Mouse (Mus musculus): ENCODE measurements around the gene Siah1a.

Gene Siah1a

GRCm38 (mm10) chr8:86745221-86745934 is at the start of gene Siah1a, which contains the start of gene Gm10638:
Gene Siah1a (minus strand): TSS chr8:86745934.
Gene Gm10638 (plus strand): TSS chr8:86745699.
- peak; percentile 64 for DNase-seq (ENCODE audit: low spot score)

- DNase-seq (ENCODE audit: low spot score) = no peak
These were observed 49.0 kb upstream of the Siah1a start for GRCm38 (mm10) chr8:86794716-86795115.

GRCm38 (mm10) chr8:86791542-86791941 is 45.8 kb upstream of the Siah1a start:
- no peak for DNase-seq (ENCODE audit: low spot score)

DNA sequence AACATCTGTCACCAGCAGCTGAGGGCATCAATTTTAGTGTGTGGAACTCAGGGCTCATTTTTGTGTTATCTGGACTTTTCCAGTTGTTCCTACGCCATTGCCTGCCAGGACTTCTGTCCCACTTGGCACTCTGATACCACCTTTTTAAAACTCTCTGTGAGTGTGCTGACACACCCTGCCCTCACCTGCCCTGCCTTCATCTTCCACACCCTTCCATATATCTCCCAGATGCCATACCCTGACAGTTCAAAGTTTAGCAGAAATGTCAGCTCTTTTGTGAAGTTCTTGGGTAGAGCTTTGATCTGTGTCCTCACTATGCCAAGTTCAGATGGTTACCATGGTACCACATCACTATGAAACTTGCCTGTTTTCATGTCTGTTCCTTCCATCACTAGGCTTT is 43.8 kb upstream of the Siah1a start:
- no peak for DNase-seq (ENCODE audit: low spot score)

- DNase-seq (ENCODE audit: low spot score) = no peak
These were observed 42.2 kb upstream of the Siah1a start for GRCm38 (mm10) chr8:86787891-86788420.

GRCm38 (mm10) chr8:86786498-86786897 is 40.8 kb upstream of the Siah1a start:
- no peak for DNase-seq (ENCODE audit: low spot score)

- no peak for DNase-seq (ENCODE audit: low spot score)
These were observed 35.4 kb upstream of the Siah1a start for GRCm38 (mm10) chr8:86781094-86781493.

- no peak for DNase-seq (ENCODE audit: low spot score)
These were observed 33.5 kb upstream of the Siah1a start for GRCm38 (mm10) chr8:86779207-86779606.

GRCm38 (mm10) chr8:86769945-86770715 is 24.4 kb upstream of the Siah1a start:
- DNase-seq (ENCODE audit: low spot score) = no peak

- no peak for DNase-seq (ENCODE audit: low spot score)
These were observed 22.8 kb upstream of the Siah1a start for GRCm38 (mm10) chr8:86768499-86768898.

- no peak for DNase-seq (ENCODE audit: low spot score)
These were observed 20.9 kb upstream of the Siah1a start for GRCm38 (mm10) chr8:86766548-86767211.

GRCm38 (mm10) chr8:86765669-86766068 is 19.9 kb upstream of the Siah1a start:
- no peak for DNase-seq (ENCODE audit: low spot score)

DNA sequence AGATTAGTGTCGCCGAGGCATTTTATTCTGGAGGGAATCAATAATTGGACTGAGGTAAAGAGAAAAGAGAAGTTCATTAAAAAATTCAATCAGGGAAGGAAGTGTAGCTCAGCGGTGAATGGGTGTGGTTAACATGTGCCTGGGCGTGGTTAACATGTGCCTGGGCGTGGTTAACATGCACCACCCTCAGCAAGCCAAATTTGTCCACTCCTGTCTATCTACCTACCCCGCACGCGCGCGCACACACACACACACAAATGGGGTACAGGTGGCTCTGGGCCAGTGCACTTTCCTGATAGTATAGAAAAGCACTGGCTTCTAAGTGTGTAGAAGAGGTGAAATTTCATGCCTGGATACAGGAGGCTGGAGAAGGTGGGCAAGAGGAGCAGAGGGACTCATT is 19.4 kb upstream of the Siah1a start:
- DNase-seq (ENCODE audit: low spot score) = no peak

DNA sequence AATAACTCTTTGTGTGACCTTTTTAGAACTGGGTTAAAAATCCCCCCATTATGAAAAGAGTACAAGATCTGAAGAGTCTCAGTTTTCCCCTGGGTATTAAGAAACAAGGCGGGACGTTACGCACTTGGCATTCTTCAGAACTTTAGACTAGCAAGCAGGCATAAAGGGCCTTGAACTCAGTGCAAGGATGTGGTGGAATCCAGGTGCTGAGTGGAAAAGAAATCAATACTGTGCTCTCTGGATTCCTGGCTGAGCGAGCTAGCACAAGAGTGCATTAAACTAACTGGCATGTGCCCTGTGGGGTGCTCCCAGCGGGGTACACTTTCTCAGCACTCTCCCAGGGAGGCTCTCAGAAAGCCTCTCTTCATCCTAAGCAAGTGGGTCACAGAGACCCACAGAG is 17.1 kb upstream of the Siah1a start:
- DNase-seq (ENCODE audit: low spot score) = no peak

DNA sequence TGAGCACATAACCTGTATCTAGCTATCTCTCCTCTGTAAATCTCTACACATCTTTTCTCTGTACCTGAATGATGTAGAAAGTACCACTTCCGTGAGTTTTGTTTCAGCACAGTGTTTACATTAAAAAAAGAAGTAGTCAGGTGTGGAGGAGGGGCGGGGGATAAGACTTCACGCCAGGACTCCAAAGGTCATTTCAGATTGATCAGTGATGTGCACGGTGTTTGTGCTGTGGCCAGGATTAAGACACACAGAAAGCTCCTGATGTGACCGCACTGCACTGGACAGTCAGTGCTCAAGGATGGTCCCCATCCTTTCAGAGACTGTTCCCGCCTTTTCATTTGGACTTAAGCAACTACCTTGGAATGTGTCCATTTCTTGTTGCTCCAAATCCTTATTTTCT is 15.0 kb upstream of the Siah1a start:
- DNase-seq (ENCODE audit: low spot score) = no peak

DNA sequence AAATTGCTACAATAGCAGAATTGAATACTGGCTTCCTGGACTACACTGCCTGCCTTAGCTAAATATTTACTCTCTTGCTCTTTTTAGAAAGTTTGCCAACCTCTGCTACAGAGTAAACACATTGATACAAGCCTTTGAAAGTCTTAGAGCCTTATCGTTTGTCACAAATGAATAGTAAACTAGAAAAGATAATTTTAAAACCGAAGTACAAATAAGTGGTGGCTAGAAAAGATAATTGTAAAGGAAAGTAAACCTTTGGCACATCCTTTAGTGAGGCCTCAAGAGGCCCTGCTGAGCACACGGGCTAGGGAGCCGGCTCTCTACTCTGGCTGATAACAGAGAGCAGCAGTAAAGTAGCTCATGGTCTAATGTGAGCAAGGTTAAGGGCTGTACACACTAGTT is 13.4 kb upstream of the Siah1a start:
- no peak for DNase-seq (ENCODE audit: low spot score)

GRCm38 (mm10) chr8:86758651-86759050 is 12.9 kb upstream of the Siah1a start:
- no peak for DNase-seq (ENCODE audit: low spot score)

GRCm38 (mm10) chr8:86756948-86757733 is 11.4 kb upstream of the Siah1a start:
- no peak for DNase-seq (ENCODE audit: low spot score)

- DNase-seq (ENCODE audit: low spot score) = no peak
These were observed 4.1 kb upstream of the Siah1a start for GRCm38 (mm10) chr8:86749842-86750241.

GRCm38 (mm10) chr8:86746511-86746910 is 777 bp upstream of the Siah1a start:
- DNase-seq (ENCODE audit: low spot score) = no peak

- peak; percentile 86 for DNase-seq (ENCODE audit: low spot score)
These were observed 254 bp upstream of the Siah1a start for GRCm38 (mm10) chr8:86745935-86746441.

Data from c-Kit-positive CD71-positive TER-119-positive erythroid progenitor cells, embryonic 14.5 days (primary cell).